Mouse (Mus musculus): ENCODE data around the gene Zfp316. TPM values are rescaled to one million over a fixed set of nuclear protein-coding genes. Genes with fewer than 3 reads are reported as not detected.

Zfp316 gene
- total and polyA plus RNA-seq, 2 experiments = 1.9 to 2.3 TPM

- no peaks in the 10 kb centered on the region for H3K36me3 ChIP-seq (ENCODE audit: control insufficient read depth, insufficient read depth, low read length)
- WGBS = 64% methylated on average over 5 of the region's 5 CpGs
- H3K4me3 ChIP-seq (ENCODE audit: insufficient read depth, low read depth, low read length) = no peak overlapping the region
- H3K79me2 ChIP-seq (ENCODE audit: control insufficient read depth, insufficient read depth, low read length) = no peaks in the 10 kb centered on the region
- H3K4me1 ChIP-seq (ENCODE audit: control insufficient read depth, insufficient read depth, low read length) = no peaks in the 10 kb centered on the region
- no peak overlapping the region for H3K27ac ChIP-seq (replicated peaks; ENCODE audit: insufficient read depth, low read depth, low read length)
- no peak for DNase-seq (ENCODE audit: extremely low read depth, low read depth, low spot score)
- H3K27me3 ChIP-seq (ENCODE audit: control insufficient read depth, insufficient read depth, low read length) = 0 out of 2 replicates have a peak, but pooled peaks cover 2% of the 10 kb centered on the region
- TF ChIP-seq CTCF (IDR thresholded peaks at IDR 0.05; ENCODE audit: low read depth, low read length) (no peak), POLR2A (IDR thresholded peaks at IDR 0.05; ENCODE audit: extremely low read depth, insufficient read depth, low read length) (no peak)
- H3K9ac ChIP-seq (ENCODE audit: low read depth, low read length) = no peak overlapping the region
These were observed 5.9 kb upstream of the Zfp316 start for GRCm38 (mm10) chr5:143275761-143276160.

DNA sequence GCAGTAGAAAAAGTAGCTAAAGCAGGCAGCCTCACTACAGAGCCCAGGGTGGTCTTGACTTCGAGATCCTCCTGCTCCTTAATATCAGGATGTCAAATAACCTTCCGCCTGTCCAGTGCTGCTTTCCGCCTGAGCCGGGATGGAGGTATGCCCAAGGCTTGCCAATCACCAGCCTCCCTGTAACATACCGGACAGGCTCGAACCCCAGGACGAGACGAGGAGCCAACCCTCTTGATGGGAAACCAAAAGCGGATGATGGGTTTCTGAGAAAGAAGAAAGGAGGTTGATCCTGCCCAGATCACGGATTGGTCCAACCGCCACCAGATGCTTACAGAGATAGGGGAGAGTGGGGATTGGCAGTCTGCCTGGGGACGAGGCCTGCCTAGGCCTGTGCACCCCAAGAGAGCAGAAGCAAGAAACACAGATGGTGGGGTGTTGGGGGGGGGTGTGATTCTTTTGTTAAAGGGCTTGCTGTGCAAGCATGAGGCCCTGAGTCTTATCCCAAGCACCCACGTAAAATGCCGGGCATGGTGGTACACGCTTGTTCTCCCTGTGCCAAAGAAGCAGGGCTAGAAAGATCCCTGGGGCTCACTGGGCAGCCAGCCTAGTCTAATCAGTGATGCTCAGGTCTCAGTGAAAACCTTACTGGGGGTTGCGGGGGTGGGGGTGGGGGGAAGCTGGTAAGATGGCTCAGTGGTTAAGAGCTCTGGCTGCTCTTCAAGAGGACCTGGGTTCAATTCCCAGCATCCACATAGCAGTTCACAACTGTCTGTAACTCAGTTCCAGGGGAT, 2.9 kb upstream of the Zfp316 start:
- H3K79me2 ChIP-seq (ENCODE audit: control insufficient read depth, insufficient read depth, low read length) = no peaks in the 10 kb centered on the region
- no peak overlapping the region for H3K4me3 ChIP-seq (ENCODE audit: insufficient read depth, low read depth, low read length)
- no peaks in the 10 kb centered on the region for H3K27me3 ChIP-seq (ENCODE audit: control insufficient read depth, insufficient read depth, low read length)
- DNase-seq (ENCODE audit: extremely low read depth, low read depth, low spot score) = no peak
- H3K36me3 ChIP-seq (ENCODE audit: control insufficient read depth, insufficient read depth, low read length) = no peaks in the 10 kb centered on the region
- WGBS = 91% methylated on average over 16 of the region's 16 CpGs
- H3K27ac ChIP-seq (replicated peaks; ENCODE audit: insufficient read depth, low read depth, low read length) = no peak overlapping the region
- no peak overlapping the region for H3K9ac ChIP-seq (ENCODE audit: low read depth, low read length)
- peaks cover 6% of the 10 kb centered on the region for H3K4me1 ChIP-seq (ENCODE audit: control insufficient read depth, insufficient read depth, low read length)
- TF ChIP-seq POLR2A (IDR thresholded peaks at IDR 0.05; ENCODE audit: extremely low read depth, insufficient read depth, low read length) = no peak
- no peak for TF ChIP-seq CTCF (IDR thresholded peaks at IDR 0.05; ENCODE audit: low read depth, low read length)

DNA sequence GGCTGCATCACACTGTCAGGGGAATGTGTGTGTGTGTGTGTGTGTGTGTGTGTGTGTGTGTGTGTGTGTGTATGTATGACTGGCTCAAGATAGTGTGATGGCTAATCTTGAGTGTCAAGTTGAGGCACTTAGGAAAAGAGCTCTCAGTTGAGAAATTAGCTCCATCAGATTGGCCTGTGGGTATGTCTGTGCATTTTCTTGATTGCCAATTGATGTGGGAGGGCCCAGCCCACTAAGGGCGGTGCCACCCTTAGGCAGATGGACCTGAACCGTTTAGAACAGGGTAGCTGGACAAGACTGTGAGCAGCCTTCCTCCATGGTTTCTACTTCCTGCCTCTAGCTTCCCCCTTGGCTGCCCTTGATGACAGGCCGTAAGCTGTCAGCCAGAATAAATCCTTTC, 2.3 kb upstream of the Zfp316 start:
- DNase-seq (ENCODE audit: extremely low read depth, low read depth, low spot score) = no peak
- TF ChIP-seq POLR2A (IDR thresholded peaks at IDR 0.05; ENCODE audit: extremely low read depth, insufficient read depth, low read length) (no peak), CTCF (IDR thresholded peaks at IDR 0.05; ENCODE audit: low read depth, low read length) (no peak)
- WGBS = 71% methylated on average over 3 of the region's 3 CpGs

DNA sequence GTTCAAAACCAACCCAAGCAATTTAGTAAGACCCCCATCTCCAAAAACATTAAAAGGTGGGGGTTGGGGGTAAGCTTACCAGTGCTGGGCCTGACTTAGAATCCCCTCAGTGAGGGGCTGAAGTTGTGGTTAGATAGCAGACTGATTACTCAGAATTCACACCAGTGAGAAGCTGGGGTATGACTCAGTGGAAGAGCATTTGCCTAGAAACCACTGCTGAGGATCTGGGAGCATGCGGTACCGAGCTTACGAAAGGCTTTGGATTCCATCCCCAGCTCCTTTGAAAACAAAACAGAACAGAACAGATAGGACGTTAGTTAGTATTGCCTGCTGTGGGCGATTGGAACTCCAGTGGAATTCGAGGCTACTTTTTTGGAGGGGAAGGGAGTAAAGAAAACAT, 1.8 kb upstream of the Zfp316 start:
- 91% methylated on average over 6 of the region's 6 CpGs for WGBS
- no peak overlapping the region for H3K4me3 ChIP-seq (ENCODE audit: insufficient read depth, low read depth, low read length)
- H3K4me1 ChIP-seq (ENCODE audit: control insufficient read depth, insufficient read depth, low read length) = peaks cover 6% of the 10 kb centered on the region
- DNase-seq (ENCODE audit: extremely low read depth, low read depth, low spot score) = no peak
- H3K9ac ChIP-seq (ENCODE audit: low read depth, low read length) = no peak overlapping the region
- H3K36me3 ChIP-seq (ENCODE audit: control insufficient read depth, insufficient read depth, low read length) = no peaks in the 10 kb centered on the region
- no peaks in the 10 kb centered on the region for H3K79me2 ChIP-seq (ENCODE audit: control insufficient read depth, insufficient read depth, low read length)
- H3K27me3 ChIP-seq (ENCODE audit: control insufficient read depth, insufficient read depth, low read length) = no peaks in the 10 kb centered on the region
- no peak for TF ChIP-seq POLR2A (IDR thresholded peaks at IDR 0.05; ENCODE audit: extremely low read depth, insufficient read depth, low read length)
- TF ChIP-seq CTCF (IDR thresholded peaks at IDR 0.05; ENCODE audit: low read depth, low read length) = no peak
- no peak overlapping the region for H3K27ac ChIP-seq (replicated peaks; ENCODE audit: insufficient read depth, low read depth, low read length)

More for the DNA sequence above, 2.3 kb upstream of the Zfp316 start:
- no peak overlapping the region for H3K27ac ChIP-seq (replicated peaks; ENCODE audit: insufficient read depth, low read depth, low read length)
- H3K4me1 ChIP-seq (ENCODE audit: control insufficient read depth, insufficient read depth, low read length) = peaks cover 6% of the 10 kb centered on the region
- H3K9ac ChIP-seq (ENCODE audit: low read depth, low read length) = no peak overlapping the region
- no peaks in the 10 kb centered on the region for H3K79me2 ChIP-seq (ENCODE audit: control insufficient read depth, insufficient read depth, low read length)
- no peaks in the 10 kb centered on the region for H3K27me3 ChIP-seq (ENCODE audit: control insufficient read depth, insufficient read depth, low read length)
- H3K4me3 ChIP-seq (ENCODE audit: insufficient read depth, low read depth, low read length) = no peak overlapping the region
- no peaks in the 10 kb centered on the region for H3K36me3 ChIP-seq (ENCODE audit: control insufficient read depth, insufficient read depth, low read length)

GRCm38 (mm10) chr5:143270151-143270519, 313 bp upstream of the Zfp316 start:
- TF ChIP-seq POLR2A (IDR thresholded peaks at IDR 0.05; ENCODE audit: extremely low read depth, insufficient read depth, low read length) = no peak
- no peak for TF ChIP-seq CTCF (IDR thresholded peaks at IDR 0.05; ENCODE audit: low read depth, low read length)
- Histone ChIP-seq H3K4me1 (ENCODE audit: control insufficient read depth, insufficient read depth, low read length) (peaks cover 6% of the 10 kb centered on the region), H3K79me2 (ENCODE audit: control insufficient read depth, insufficient read depth, low read length) (no peaks in the 10 kb centered on the region), H3K27me3 (ENCODE audit: control insufficient read depth, insufficient read depth, low read length) (no peaks in the 10 kb centered on the region), H3K4me3 (ENCODE audit: insufficient read depth, low read depth, low read length) (peak overlapping the region; percentile 91), H3K36me3 (ENCODE audit: control insufficient read depth, insufficient read depth, low read length) (no peaks in the 10 kb centered on the region), H3K9ac (ENCODE audit: low read depth, low read length) (peak overlapping the region; percentile 94), H3K27ac (replicated peaks; ENCODE audit: insufficient read depth, low read depth, low read length) (no peak overlapping the region)
- peak; percentile 18 for DNase-seq (ENCODE audit: extremely low read depth, low read depth, low spot score)
- 2% methylated on average over 12 of the region's 12 CpGs for WGBS

DNA sequence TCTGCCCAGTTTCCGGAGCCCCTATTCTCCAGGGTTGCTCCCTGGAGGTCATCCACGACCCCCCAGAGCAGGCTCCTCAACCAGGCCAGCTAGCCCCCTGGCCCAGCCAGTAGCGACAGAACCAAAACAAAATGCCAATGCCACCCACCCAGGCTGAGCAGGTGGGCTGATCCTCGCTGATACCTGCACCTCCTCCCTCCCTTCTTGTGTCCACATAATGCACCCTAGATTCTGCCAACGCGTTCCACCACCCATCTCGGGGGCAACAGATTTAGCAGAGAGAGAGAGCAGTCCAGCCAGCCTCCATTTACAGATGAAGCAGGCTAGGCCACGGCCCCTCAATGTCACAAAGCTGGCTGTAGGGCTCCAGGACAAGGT, 848 bp downstream of the Zfp316 start:
- 44% methylated on average over 8 of the region's 8 CpGs for WGBS
- H3K9ac ChIP-seq (ENCODE audit: low read depth, low read length) = peak overlapping the region; percentile 94

More for the DNA sequence above, 848 bp downstream of the Zfp316 start:
- H3K36me3 ChIP-seq (ENCODE audit: control insufficient read depth, insufficient read depth, low read length) = no peaks in the 10 kb centered on the region
- H3K27me3 ChIP-seq (ENCODE audit: control insufficient read depth, insufficient read depth, low read length) = no peaks in the 10 kb centered on the region
- H3K4me1 ChIP-seq (ENCODE audit: control insufficient read depth, insufficient read depth, low read length) = peaks cover 6% of the 10 kb centered on the region
- no peak overlapping the region for H3K27ac ChIP-seq (replicated peaks; ENCODE audit: insufficient read depth, low read depth, low read length)
- DNase-seq (ENCODE audit: extremely low read depth, low read depth, low spot score) = no peak
- TF ChIP-seq POLR2A (IDR thresholded peaks at IDR 0.05; ENCODE audit: extremely low read depth, insufficient read depth, low read length) = no peak
- TF ChIP-seq CTCF (IDR thresholded peaks at IDR 0.05; ENCODE audit: low read depth, low read length) = no peak
- peak overlapping the region; percentile 91; the same call in 1 of the 2 replicates for H3K4me3 ChIP-seq (ENCODE audit: insufficient read depth, low read depth, low read length)
- no peaks in the 10 kb centered on the region for H3K79me2 ChIP-seq (ENCODE audit: control insufficient read depth, insufficient read depth, low read length)
